Mouse (Mus musculus): Measurements from ENCODE around the gene Gm12166. TPM values are rescaled to one million over a fixed set of nuclear protein-coding genes. Genes with fewer than 3 reads are reported as not detected.

Gm12166 gene
- polyA plus RNA-seq, 1 experiment from 2014 or later, result 4.1 TPM

- no peaks in the 10 kb centered on the region for H3K27me3 ChIP-seq
- no peaks in the 10 kb centered on the region for H3K36me3 ChIP-seq
- H3K4me1 ChIP-seq, result no peaks in the 10 kb centered on the region
- 88% methylated on average over 3 of the region's 3 CpGs for whole genome bisulfite sequencing
- H3K4me2 ChIP-seq (replicated peaks), result no peak overlapping the region
- H3K4me3 ChIP-seq, result no peak overlapping the region
- no peaks in the 10 kb centered on the region for H3K9me3 ChIP-seq
- no peak overlapping the region for H3K27ac ChIP-seq
- no peak for ATAC-seq (ENCODE audit: insufficient number of reproducible peaks, insufficient read depth, low FRiP score, low TSS enrichment)
- no peak overlapping the region for H3K9ac ChIP-seq
Observed at GRCm38 (mm10) chr11:46047264-46047663, 4.9 kb downstream of the Gm12166 start.

- Histone ChIP-seq H3K9me3 (no peaks in the 10 kb centered on the region), H3K36me3 (no peaks in the 10 kb centered on the region), H3K4me3 (no peak overlapping the region), H3K4me2 (replicated peaks) (no peak overlapping the region), H3K4me1 (0 out of 2 replicates have a peak, but pooled peaks cover under 1% of the 10 kb centered on the region), H3K27me3 (no peaks in the 10 kb centered on the region), H3K9ac (no peak overlapping the region), H3K27ac (no peak overlapping the region)
- ATAC-seq (ENCODE audit: insufficient number of reproducible peaks, insufficient read depth, low FRiP score, low TSS enrichment), result no peak
- WGBS, result 90% methylated on average over 5 of the region's 5 CpGs
Observed at GRCm38 (mm10) chr11:46044781-46045180, 7.3 kb downstream of the Gm12166 start.

GRCm38 (mm10) chr11:46041607-46042267 is 10.4 kb downstream of the Gm12166 start:
- Histone ChIP-seq H3K27ac (no peak overlapping the region), H3K9me3 (no peaks in the 10 kb centered on the region), H3K9ac (no peak overlapping the region), H3K27me3 (no peaks in the 10 kb centered on the region), H3K4me1 (peaks cover 11% of the 10 kb centered on the region; the same call in 1 of the 2 replicates), H3K36me3 (no peaks in the 10 kb centered on the region), H3K4me3 (no peak overlapping the region), H3K4me2 (replicated peaks) (no peak overlapping the region)
- ATAC-seq (ENCODE audit: insufficient number of reproducible peaks, insufficient read depth, low FRiP score, low TSS enrichment), result no peak
- WGBS, result 67% methylated on average over 12 of the region's 12 CpGs

- no peak overlapping the region for H3K27ac ChIP-seq
- no peak overlapping the region for H3K4me2 ChIP-seq (replicated peaks)
- no peak for ATAC-seq (ENCODE audit: insufficient number of reproducible peaks, insufficient read depth, low FRiP score, low TSS enrichment)
- H3K4me1 ChIP-seq, result peaks cover 11% of the 10 kb centered on the region; the same call in 1 of the 2 replicates
- H3K4me3 ChIP-seq, result no peak overlapping the region
- no peaks in the 10 kb centered on the region for H3K9me3 ChIP-seq
- WGBS, result 80% methylated on average over 9 of the region's 9 CpGs
- H3K9ac ChIP-seq, result no peak overlapping the region
- H3K36me3 ChIP-seq, result no peaks in the 10 kb centered on the region
- H3K27me3 ChIP-seq, result no peaks in the 10 kb centered on the region
Observed at GRCm38 (mm10) chr11:46040841-46041556, 11.1 kb downstream of the Gm12166 start.

- no peak overlapping the region; the same call in 1 of the 2 replicates for H3K4me2 ChIP-seq (replicated peaks)
- H3K4me1 ChIP-seq, result peaks cover 11% of the 10 kb centered on the region; the same call in 1 of the 2 replicates
- no peaks in the 10 kb centered on the region for H3K27me3 ChIP-seq
- no peak overlapping the region for H3K4me3 ChIP-seq
- no peak overlapping the region for H3K9ac ChIP-seq
- H3K27ac ChIP-seq, result no peak overlapping the region
- H3K9me3 ChIP-seq, result no peaks in the 10 kb centered on the region
- no peaks in the 10 kb centered on the region for H3K36me3 ChIP-seq
- no peak for ATAC-seq (ENCODE audit: insufficient number of reproducible peaks, insufficient read depth, low FRiP score, low TSS enrichment)
- 48% methylated on average over 11 of the region's 11 CpGs for WGBS
Observed at GRCm38 (mm10) chr11:46039335-46039734, 12.8 kb downstream of the Gm12166 start.

- 69% methylated on average over 15 of the region's 15 CpGs for WGBS
- H3K4me2 ChIP-seq (replicated peaks), result no peak overlapping the region; the same call in 1 of the 2 replicates
- ATAC-seq (ENCODE audit: insufficient number of reproducible peaks, insufficient read depth, low FRiP score, low TSS enrichment), result no peak
Observed at GRCm38 (mm10) chr11:46038901-46039300, 13.2 kb downstream of the Gm12166 start.

GRCm38 (mm10) chr11:46036374-46036773 is 15.7 kb downstream of the Gm12166 start:
- Histone ChIP-seq H3K4me3 (no peak overlapping the region), H3K36me3 (no peaks in the 10 kb centered on the region), H3K4me1 (peaks cover 14% of the 10 kb centered on the region), H3K27me3 (no peaks in the 10 kb centered on the region), H3K4me2 (replicated peaks) (no peak overlapping the region), H3K9ac (no peak overlapping the region), H3K27ac (no peak overlapping the region), H3K9me3 (no peaks in the 10 kb centered on the region)
- 94% methylated on average over 10 of the region's 10 CpGs for WGBS
- no peak for ATAC-seq (ENCODE audit: insufficient number of reproducible peaks, insufficient read depth, low FRiP score, low TSS enrichment)

More at GRCm38 (mm10) chr11:46038901-46039300, 13.2 kb downstream of the Gm12166 start:
- Histone ChIP-seq H3K27me3 (no peaks in the 10 kb centered on the region), H3K27ac (no peak overlapping the region), H3K4me1 (peaks cover 11% of the 10 kb centered on the region; the same call in 1 of the 2 replicates), H3K9me3 (no peaks in the 10 kb centered on the region), H3K9ac (no peak overlapping the region), H3K36me3 (no peaks in the 10 kb centered on the region), H3K4me3 (no peak overlapping the region)

- WGBS, result 91% methylated on average over 7 of the region's 7 CpGs
- Histone ChIP-seq H3K4me2 (replicated peaks) (no peak overlapping the region), H3K4me3 (no peak overlapping the region), H3K4me1 (peaks cover 7% of the 10 kb centered on the region), H3K9ac (no peak overlapping the region), H3K9me3 (no peaks in the 10 kb centered on the region), H3K27me3 (no peaks in the 10 kb centered on the region), H3K27ac (no peak overlapping the region), H3K36me3 (no peaks in the 10 kb centered on the region)
- no peak for ATAC-seq (ENCODE audit: insufficient number of reproducible peaks, insufficient read depth, low FRiP score, low TSS enrichment)
Observed at GRCm38 (mm10) chr11:46032956-46033355, 19.2 kb downstream of the Gm12166 start.

GRCm38 (mm10) chr11:46031470-46031869 is 20.7 kb downstream of the Gm12166 start:
- H3K36me3 ChIP-seq, result no peaks in the 10 kb centered on the region
- no peak for ATAC-seq (ENCODE audit: insufficient number of reproducible peaks, insufficient read depth, low FRiP score, low TSS enrichment)
- 57% methylated on average over 3 of the region's 3 CpGs for WGBS
- no peak overlapping the region for H3K4me3 ChIP-seq
- peaks cover 7% of the 10 kb centered on the region for H3K4me1 ChIP-seq
- H3K4me2 ChIP-seq (replicated peaks), result no peak overlapping the region
- no peaks in the 10 kb centered on the region for H3K27me3 ChIP-seq
- no peak overlapping the region for H3K9ac ChIP-seq
- no peak overlapping the region for H3K27ac ChIP-seq
- no peaks in the 10 kb centered on the region for H3K9me3 ChIP-seq

GRCm38 (mm10) chr11:46030026-46030425 is 22.1 kb downstream of the Gm12166 start:
- H3K4me1 ChIP-seq, result peaks cover 7% of the 10 kb centered on the region
- H3K4me3 ChIP-seq, result no peak overlapping the region
- 62% methylated on average over 2 of the region's 2 CpGs for WGBS
- no peaks in the 10 kb centered on the region for H3K36me3 ChIP-seq
- no peak overlapping the region for H3K27ac ChIP-seq
- no peak for ATAC-seq (ENCODE audit: insufficient number of reproducible peaks, insufficient read depth, low FRiP score, low TSS enrichment)
- no peak overlapping the region for H3K4me2 ChIP-seq (replicated peaks)
- H3K27me3 ChIP-seq, result no peaks in the 10 kb centered on the region
- no peak overlapping the region for H3K9ac ChIP-seq
- H3K9me3 ChIP-seq, result no peaks in the 10 kb centered on the region

- no peak for ATAC-seq (ENCODE audit: insufficient number of reproducible peaks, insufficient read depth, low FRiP score, low TSS enrichment)
- Histone ChIP-seq H3K27ac (no peak overlapping the region), H3K9ac (no peak overlapping the region), H3K9me3 (no peaks in the 10 kb centered on the region), H3K4me2 (replicated peaks) (no peak overlapping the region), H3K4me3 (no peak overlapping the region), H3K36me3 (no peaks in the 10 kb centered on the region), H3K4me1 (peaks cover 7% of the 10 kb centered on the region), H3K27me3 (no peaks in the 10 kb centered on the region)
- WGBS, result 39% methylated on average over 2 of the region's 2 CpGs
Observed at GRCm38 (mm10) chr11:46029485-46029884, 22.6 kb downstream of the Gm12166 start.
